8 mouse cellular contexts compared by ENCODE assay signal in genomic region chr6:118593377-118594061, GRCm38 (mm10). TPM values are rescaled to one million over a fixed set of nuclear protein-coding genes. Genes with fewer than 3 reads are reported as not detected.
DNase-seq lines count a peak whose midpoint lies in the region; ATAC-seq and TF ChIP-seq lines count a peak whose summit lies in the region.

No protein-coding gene starts in this region.

- H3K9ac ChIP-seq in lung, embryonic 15.5 days = peak overlapping the region; percentile 36; the same call in 1 of the 2 replicates

- H3K4me2 ChIP-seq in lung, embryonic 15.5 days = peak overlapping the region; percentile 67

- peaks cover 2% of the 10 kb centered on the region; the same call in 1 of the 2 replicates for H3K27me3 ChIP-seq in thymus, adult 2 months (ENCODE audit: control insufficient read depth, insufficient read depth, low read length)
- peaks cover 54% of the 10 kb centered on the region for H3K27me3 ChIP-seq in forebrain, embryonic 10.5 days (ENCODE audit: poor library complexity, severe bottlenecking)
- H3K27me3 ChIP-seq in lung, embryonic 15.5 days = no peaks in the 10 kb centered on the region
- H3K27me3 ChIP-seq in small intestine, adult 2 months (ENCODE audit: control insufficient read depth, insufficient read depth, low read length) = peaks cover 10% of the 10 kb centered on the region

- DNase-seq in thymus, adult 2 months = peak; percentile 12
- no peak for DNase-seq in thymus, postnatal 36 days
- DNase-seq in forebrain, embryonic 10.5 days (ENCODE audit: extremely low spot score, low spot score) = peak; percentile 48
- DNase-seq in kidney, adult 8-10 months = peak; percentile 10 to 41
- no peak for DNase-seq in cerebellum, adult 9-11 months
- no peak for DNase-seq in layer of hippocampus, adult 18-20 months (ENCODE audit: low spot score in 2 of 2)

- H3K4me1 ChIP-seq in thymus, adult 2 months (replicated peaks; ENCODE audit: control insufficient read depth, insufficient read depth, low read length) = no peaks in the 10 kb centered on the region
- H3K4me1 ChIP-seq in forebrain, embryonic 10.5 days = peaks cover 26% of the 10 kb centered on the region
- no peaks in the 10 kb centered on the region for H3K4me1 ChIP-seq in lung, embryonic 15.5 days
- peaks cover 5% of the 10 kb centered on the region for H3K4me1 ChIP-seq in small intestine, adult 2 months (ENCODE audit: control insufficient read depth, insufficient read depth, insufficient read length, low read length)

- WGBS in thymus, adult 2 months = 2% methylated on average over 34 of the region's 34 CpGs
- WGBS in forebrain, embryonic 10.5 days = under 1% methylated on average over 34 of the region's 34 CpGs
- WGBS in lung, embryonic 15.5 days = 16% methylated on average over 34 of the region's 34 CpGs
- 6% methylated on average over 34 of the region's 34 CpGs for WGBS in small intestine, adult 2 months

- no peaks in the 10 kb centered on the region for H3K36me3 ChIP-seq in thymus, adult 2 months (ENCODE audit: control insufficient read depth, insufficient read depth, low read length)
- H3K36me3 ChIP-seq in forebrain, embryonic 10.5 days (replicated peaks) = no peaks in the 10 kb centered on the region
- 0 out of 2 replicates have a peak, but pooled peaks cover 6% of the 10 kb centered on the region for H3K36me3 ChIP-seq in lung, embryonic 15.5 days
- no peaks in the 10 kb centered on the region for H3K36me3 ChIP-seq in small intestine, adult 2 months (ENCODE audit: control insufficient read depth, insufficient read depth, low read length)

- TF ChIP-seq POLR2A in thymus, adult 2 months (IDR thresholded peaks at IDR 0.05; ENCODE audit: control insufficient read depth, extremely low read depth, insufficient read depth, low read length, poor library complexity) = no peak
- TF ChIP-seq POLR2A in small intestine, adult 2 months (IDR thresholded peaks at IDR 0.05; ENCODE audit: low read depth, low read length) = no peak

- no peaks in the 10 kb centered on the region for H3K9me3 ChIP-seq in forebrain, embryonic 10.5 days
- H3K9me3 ChIP-seq in lung, embryonic 15.5 days = no peaks in the 10 kb centered on the region

- no peak overlapping the region; the same call in 1 of the 2 replicates for H3K4me3 ChIP-seq in thymus, adult 2 months (ENCODE audit: control insufficient read depth, insufficient read depth, low read length)
- H3K4me3 ChIP-seq in forebrain, embryonic 10.5 days = peak overlapping the region; percentile 57
- peak overlapping the region; percentile 39 for H3K4me3 ChIP-seq in lung, embryonic 15.5 days
- H3K4me3 ChIP-seq in small intestine, adult 2 months (ENCODE audit: low read depth, low read length) = peak overlapping the region; percentile 50

- peak; percentile 73 for ATAC-seq in lung, embryonic 15.5 days (ENCODE audit: borderline replicate concordance, extremely low read depth, low FRiP score, low TSS enrichment)

- no peak overlapping the region for H3K27ac ChIP-seq in thymus, adult 2 months (ENCODE audit: control insufficient read depth, insufficient read depth, low read length)
- peak overlapping the region; percentile 60 for H3K27ac ChIP-seq in forebrain, embryonic 10.5 days
- H3K27ac ChIP-seq in lung, embryonic 15.5 days = no peak overlapping the region
- no peak overlapping the region for H3K27ac ChIP-seq in small intestine, adult 2 months (ENCODE audit: insufficient read depth, low read depth, low read length)

- TF ChIP-seq CTCF in thymus, adult 2 months (IDR thresholded peaks at IDR 0.05; ENCODE audit: borderline replicate concordance, control insufficient read depth, extremely low read depth, insufficient read depth, low read length, poor library complexity) = no peak
- TF ChIP-seq CTCF in small intestine, adult 2 months (IDR thresholded peaks at IDR 0.05; ENCODE audit: extremely low read depth, insufficient read length, insufficient replicate concordance, low read depth, low read length) = no peak

RNA-seq across cellular contexts. Expression of gene Ankrd26, which starts 31.5 kb away (rescaled TPM):
- polyA plus RNA-seq in thymus, adult 2 months (2012; rRNA removed) = 2.8 and 3.1 TPM in 2 replicates
- 19.3 and 20.9 TPM in 2 replicates for polyA plus RNA-seq in forebrain, embryonic 10.5 days (2016; fragmentation: Nextera tagmentation; extraction: Ambion mirVana)
- 12.4 and 15.2 TPM in 2 replicates for polyA plus RNA-seq in lung, embryonic 15.5 days (2015; fragmentation: Nextera tagmentation; extraction: Ambion mirVana)
- polyA plus RNA-seq in small intestine, adult 2 months (2012; rRNA removed) = 0.42 and 0.58 TPM in 2 replicates
- 10 to 100 TPM; 10.1 to 10.2 TPM for total RNA-seq in layer of hippocampus, adult 18-20 months (2021)

Comparison
In these comparisons a context has a peak if more than half of its experiments do, and no peak if none do; other contexts are left out.
1. DNase-seq: peak in thymus, adult 2 months (single experiment), forebrain, embryonic 10.5 days (single experiment) and kidney, adult 8-10 months (2 of 2); none in thymus, postnatal 36 days (0 of 2), cerebellum, adult 9-11 months (single experiment) and layer of hippocampus, adult 18-20 months (0 of 2).